Mouse (Mus musculus) heart, adult 2 months (tissue): ENCODE measurements around the gene Prr23a3. TPM values are rescaled to one million over a fixed set of nuclear protein-coding genes. Genes with fewer than 3 reads are reported as not detected.

Experiments
- DNase-seq, 2 experiments: peaks; one replicate each; pipeline ENCODE4 v3.0.0; 2021
- H3K27ac ChIP-seq: fragments of 200-600 bp; 2 replicates; pipeline ENCODE4 v1.8.1; 2022
- H3K27me3 ChIP-seq: fragments of 200-500 bp; 2 replicates; pipeline ENCODE4 v1.6.1; 2012; ENCODE audit warnings: mild to moderate bottlenecking, low read length, inconsistent platforms, mixed read lengths; ENCODE audit not compliant: control insufficient read depth, insufficient read depth
- H3K36me3 ChIP-seq: fragments of 200-500 bp; 2 replicates; pipeline ENCODE4 v1.6.1; 2012; ENCODE audit warnings: low read length, inconsistent platforms; ENCODE audit not compliant: control insufficient read depth, insufficient read depth
- H3K4me1 ChIP-seq: fragments of 200-500 bp; 2 replicates; pipeline ENCODE4 v1.6.1; 2011; ENCODE audit warnings: low read length; ENCODE audit not compliant: control insufficient read depth, insufficient read depth
- H3K4me3 ChIP-seq: fragments of 200-600 bp; 2 replicates; pipeline ENCODE4 v1.8.1; 2022
- H3K79me2 ChIP-seq: fragments of 200-500 bp; replicated peaks from 2 replicates; pipeline ENCODE4 v1.6.1; 2012; ENCODE audit warnings: mild to moderate bottlenecking, inconsistent platforms, low read length, moderate library complexity, mixed read lengths; ENCODE audit not compliant: control insufficient read depth, insufficient read depth
- H3K9ac ChIP-seq: fragments of 200-500 bp; 2 replicates; pipeline ENCODE4 v1.6.1; 2012; ENCODE audit warnings: low read depth, mild to moderate bottlenecking, control low read depth, inconsistent platforms, low read length, mixed read lengths
- CTCF ChIP-seq: fragments of 200-600 bp; IDR thresholded peaks from 2 replicates; pipeline ENCODE4 v1.8.1; 2022; ENCODE audit warnings: antibody characterized with exemption, mild to moderate bottlenecking, moderate library complexity
- EP300 ChIP-seq: fragments of 200-500 bp; IDR thresholded peaks from 2 replicates; pipeline ENCODE4 v1.6.1; 2011; ENCODE audit warnings: low read depth, low read length, control low read depth; ENCODE audit not compliant: insufficient read depth
- POLR2A ChIP-seq: fragments of 200-500 bp; IDR thresholded peaks from 2 replicates; pipeline ENCODE4 v1.6.1; 2011; ENCODE audit warnings: mild to moderate bottlenecking, low read depth, low read length, control low read depth; ENCODE audit not compliant: insufficient read depth
- WGBS: fragments of 180-500 bp; shearing (Covaris S2); methylation state at CpG from one replicate; pipeline ENCODE4 v1.1.7; 2018; 5-methylcytosine and 5-hydroxymethylcytosine counted together
- intact Hi-C: fragments of 180-260 bp; cut with DNase I; formaldehyde crosslinking; loops from one replicate; pipeline ENCODE4 v1.15.1; 2025
- polyA plus RNA-seq: library from polyadenylated mRNA; depleted of rRNA; stranded (reverse); fragments of >200 nt; gene quantifications from 2 replicates; pipeline ENCODE4 v1.2.3, GENCODE M21; 2012; rRNA removed
- total RNA-seq, 2 experiments: library from RNA; stranded (reverse); gene quantifications; 2 replicates each; pipeline ENCODE4 v1.2.3; 2021

Prr23a3 gene
- total and polyA plus RNA-seq, 3 experiments: not detected

GRCm38 (mm10) chr9:98901486-98901885 lies 36.9 kb downstream of the Prr23a3 start:
- intact Hi-C loops: no loop called here
- WGBS: 48% methylated on average over 1 of the region's 1 CpGs
- H3K4me3 ChIP-seq: no peak overlapping the region
- H3K9ac ChIP-seq: no peak overlapping the region
- no peak overlapping the region for H3K27ac ChIP-seq
- H3K27me3 ChIP-seq: no peaks in the 10 kb centered on the region
- no peak for TF ChIP-seq POLR2A
- no peak for TF ChIP-seq EP300
- TF ChIP-seq CTCF: no peak
- H3K36me3 ChIP-seq: no peaks in the 10 kb centered on the region
- H3K4me1 ChIP-seq: no peaks in the 10 kb centered on the region
- H3K79me2 ChIP-seq: no peaks in the 10 kb centered on the region
- DNase-seq: no peak

DNA sequence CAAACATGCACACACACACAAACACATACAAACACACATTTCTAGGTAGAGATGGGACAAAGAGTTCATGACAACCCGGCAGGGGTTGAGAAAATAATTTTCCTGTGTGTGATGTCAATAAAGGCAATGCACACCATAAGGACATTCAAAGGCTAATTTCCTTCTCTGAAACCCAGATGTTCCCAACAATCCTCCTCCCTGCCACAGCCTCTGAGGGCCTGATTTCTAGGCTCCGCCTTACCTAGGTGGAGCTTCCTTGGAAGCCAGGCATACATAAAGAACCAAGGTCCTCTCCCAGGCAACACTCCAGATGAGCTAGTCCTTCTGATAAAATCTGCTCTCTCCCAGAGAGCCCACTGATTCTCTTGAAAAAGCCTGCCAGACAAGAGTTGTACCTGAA lies 38.3 kb downstream of the Prr23a3 start, which contains the start of gene 7420426K07Rik:
Gene 7420426K07Rik (plus strand): TSS at position 301 of the 400 bp plus-strand sequence.
- H3K27ac ChIP-seq: no peak within 1 kb of the TSS
- intact Hi-C loops: no loop called here
- WGBS: 87% methylated on average over 2 of the region's 2 CpGs
- no peaks in the 10 kb centered on the region for H3K79me2 ChIP-seq
- H3K36me3 ChIP-seq: no peaks in the 10 kb centered on the region
- no peaks in the 10 kb centered on the region for H3K27me3 ChIP-seq
- H3K9ac ChIP-seq: no peak within 1 kb of the TSS
- no peak for DNase-seq
- H3K4me3 ChIP-seq: no peak within 1 kb of the TSS
- H3K4me1 ChIP-seq: no peaks in the 10 kb centered on the region
- no peak for TF ChIP-seq CTCF
- TF ChIP-seq POLR2A: no peak
- TF ChIP-seq EP300: no peak

Other genes starting within 250 kb of the Prr23a3 start
- not detected for gene Prr23a1, start 22.3 kb upstream of the Prr23a3 start, total RNA-seq
- not detected in 2 replicates for gene Prr23a1, start 22.3 kb upstream of the Prr23a3 start, polyA plus RNA-seq
- gene Prr23a2, start 8.3 kb upstream of the Prr23a3 start, total RNA-seq: not detected
- gene Prr23a2, start 8.3 kb upstream of the Prr23a3 start, polyA plus RNA-seq: not detected in 2 replicates
- gene 7420426K07Rik, start 38.4 kb downstream of the Prr23a3 start, total RNA-seq: not detected
- not detected in 2 replicates for gene 7420426K07Rik, start 38.4 kb downstream of the Prr23a3 start, polyA plus RNA-seq
- gene Foxl2, start 90.5 kb downstream of the Prr23a3 start, total RNA-seq: not detected
- gene Foxl2, start 90.5 kb downstream of the Prr23a3 start, polyA plus RNA-seq: not detected in 2 replicates
- 1 to 10 TPM; 4.1 to 5.4 TPM for gene Faim, start 121.6 kb downstream of the Prr23a3 start, total RNA-seq
- 2.1 and 3.7 TPM in 2 replicates for gene Faim, start 121.6 kb downstream of the Prr23a3 start, polyA plus RNA-seq
- not detected for gene Gm1123, start 170.9 kb downstream of the Prr23a3 start, total RNA-seq
- gene Gm1123, start 170.9 kb downstream of the Prr23a3 start, polyA plus RNA-seq: 0.12 TPM in 1 of 2 replicates, not detected in the other